Mouse (Mus musculus) lung, postnatal 4 days (tissue): ENCODE results near the gene Lhfp.
A peak's percentile ranks its signal among the peaks of the same experiment; 100 is the strongest.

Experiments
- DNase-seq, 2 experiments: peaks; one replicate each; pipeline ENCODE4 v3.0.0; 2021

The Lhfp gene

GRCm38 (mm10) chr3:53041411-53042239 lies at the start of gene Lhfp:
TSS of gene Lhfp (plus strand) at chr3:53041528.
- peak; percentile 81 to 88 for DNase-seq

- no peak for DNase-seq
Observed at GRCm38 (mm10) chr3:52993296-52993695, 48.0 kb upstream of the Lhfp start.

GRCm38 (mm10) chr3:52994666-52995065 lies 46.7 kb upstream of the Lhfp start:
- DNase-seq, result no peak

GRCm38 (mm10) chr3:52996635-52997034 lies 44.7 kb upstream of the Lhfp start:
- no peak for DNase-seq

- DNase-seq, result no peak
Observed at GRCm38 (mm10) chr3:52997381-52997780, 43.9 kb upstream of the Lhfp start.

GRCm38 (mm10) chr3:52999016-52999744 lies 42.1 kb upstream of the Lhfp start:
- peak in 1 of 2 experiments; percentile 36 for DNase-seq

GRCm38 (mm10) chr3:52999996-53000395 lies 41.3 kb upstream of the Lhfp start:
- DNase-seq, result no peak

GRCm38 (mm10) chr3:53002076-53002475 lies 39.3 kb upstream of the Lhfp start:
- no peak for DNase-seq

- DNase-seq, result peak in 1 of 2 experiments; percentile 31
Observed at GRCm38 (mm10) chr3:53004406-53005114, 36.8 kb upstream of the Lhfp start.

- DNase-seq, result no peak
Observed at GRCm38 (mm10) chr3:53007411-53007810, 33.9 kb upstream of the Lhfp start.

GRCm38 (mm10) chr3:53016436-53017340 lies 24.6 kb upstream of the Lhfp start, which contains the start of gene Cog6:
TSS of gene Cog6 (minus strand) at chr3:53017237.
- peak; percentile 88 to 90 for DNase-seq

- DNase-seq, result no peak
Observed at GRCm38 (mm10) chr3:53027333-53027732, 14.0 kb upstream of the Lhfp start.

GRCm38 (mm10) chr3:53029046-53029445 lies 12.3 kb upstream of the Lhfp start:
- DNase-seq, result peak; percentile 62 to 75

- DNase-seq, result no peak
Observed at GRCm38 (mm10) chr3:53031586-53031985, 9.7 kb upstream of the Lhfp start.

GRCm38 (mm10) chr3:53032432-53032831 lies 8.9 kb upstream of the Lhfp start:
- no peak for DNase-seq

- DNase-seq, result peak in 1 of 2 experiments; percentile 40
Observed at GRCm38 (mm10) chr3:53033448-53033847, 7.9 kb upstream of the Lhfp start.

- DNase-seq, result no peak
Observed at GRCm38 (mm10) chr3:53036076-53036475, 5.3 kb upstream of the Lhfp start.

- DNase-seq, result no peak
Observed at GRCm38 (mm10) chr3:53036941-53037340, 4.4 kb upstream of the Lhfp start.

- no peak for DNase-seq
Observed at GRCm38 (mm10) chr3:53038913-53039312, 2.4 kb upstream of the Lhfp start.

GRCm38 (mm10) chr3:53039746-53040145 lies 1.6 kb upstream of the Lhfp start:
- no peak for DNase-seq

GRCm38 (mm10) chr3:53040593-53041410 lies 526 bp upstream of the Lhfp start:
- DNase-seq, result no peak
